Mouse (Mus musculus): ENCODE results near the gene Swi5.

DNA sequence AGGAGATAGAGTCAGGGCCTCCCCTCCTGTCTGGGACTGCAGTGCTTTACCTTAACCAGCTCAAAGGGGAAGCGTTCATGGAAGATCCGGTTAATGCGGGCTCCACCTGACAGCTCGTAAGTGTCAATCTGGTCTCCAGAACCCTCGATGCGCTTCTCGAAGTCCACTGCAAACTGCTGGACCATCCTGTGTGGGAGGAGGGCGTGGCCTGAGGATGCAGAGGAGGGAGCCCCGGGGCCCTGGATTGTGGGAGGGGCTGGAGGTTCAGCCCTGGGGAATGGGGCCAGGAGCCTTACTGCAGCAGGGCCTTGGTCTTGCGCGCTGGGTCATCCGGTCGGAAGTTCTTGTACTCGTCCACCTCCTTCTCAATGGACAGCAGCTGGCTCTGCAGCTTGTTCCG, 48.0 kb upstream of the Swi5 start:
- TF ChIP-seq CTCF (IDR thresholded peaks at IDR 0.05; ENCODE audit: low read depth, low read length): no peak
- no peak for TF ChIP-seq TAL1 (conservative IDR thresholded peaks at IDR 0.05; ENCODE audit: low read depth, low read length)
- TF ChIP-seq POLR2AphosphoS5 (IDR thresholded peaks at IDR 0.05; ENCODE audit: insufficient replicate concordance, low read depth, low read length): no peak
